Mouse (Mus musculus) erythroblast, embryonic 14.5 days (primary cell): ENCODE data around the gene Thnsl2. TPM values are rescaled to one million over a fixed set of nuclear protein-coding genes. Genes with fewer than 3 reads are reported as not detected.

ENCODE experiments used
- H3K27me3 ChIP-seq: 2 replicates; pipeline ENCODE4 v1.6.1; 2012; ENCODE audit warnings: inconsistent platforms; ENCODE audit not compliant: control insufficient read depth
- H3K36me3 ChIP-seq: 2 replicates; pipeline ENCODE4 v1.6.1; 2012; ENCODE audit warnings: mild to moderate bottlenecking, inconsistent platforms; ENCODE audit not compliant: control insufficient read depth
- H3K4me1 ChIP-seq: 2 replicates; pipeline ENCODE4 v1.6.1; 2012; ENCODE audit warnings: inconsistent platforms; ENCODE audit not compliant: control insufficient read depth
- H3K4me3 ChIP-seq: replicated peaks from 2 replicates; pipeline ENCODE3; 2012; ENCODE audit warnings: moderate library complexity, mild to moderate bottlenecking, inconsistent platforms
- H3K9me3 ChIP-seq: 2 replicates; pipeline ENCODE4 v1.6.1; 2012; ENCODE audit warnings: low read length, inconsistent platforms, mixed read lengths; ENCODE audit not compliant: control insufficient read depth
- GATA1 ChIP-seq: IDR thresholded peaks from 2 replicates; pipeline ENCODE4 v1.6.1; 2012; ENCODE audit warnings: low read length, inconsistent platforms, mixed read lengths
- TAL1 ChIP-seq: IDR thresholded peaks from 3 replicates; pipeline ENCODE4 v1.6.1; 2012; ENCODE audit warnings: low read length, inconsistent platforms, mixed read lengths
- polyA plus RNA-seq: library from polyadenylated mRNA; stranded (reverse); fragments of >175 nt; gene quantifications from 2 replicates; pipeline ENCODE4 v1.2.3, GENCODE M21; 2012

Gene Thnsl2
- polyA plus RNA-seq, 1 experiment, result not detected

DNA sequence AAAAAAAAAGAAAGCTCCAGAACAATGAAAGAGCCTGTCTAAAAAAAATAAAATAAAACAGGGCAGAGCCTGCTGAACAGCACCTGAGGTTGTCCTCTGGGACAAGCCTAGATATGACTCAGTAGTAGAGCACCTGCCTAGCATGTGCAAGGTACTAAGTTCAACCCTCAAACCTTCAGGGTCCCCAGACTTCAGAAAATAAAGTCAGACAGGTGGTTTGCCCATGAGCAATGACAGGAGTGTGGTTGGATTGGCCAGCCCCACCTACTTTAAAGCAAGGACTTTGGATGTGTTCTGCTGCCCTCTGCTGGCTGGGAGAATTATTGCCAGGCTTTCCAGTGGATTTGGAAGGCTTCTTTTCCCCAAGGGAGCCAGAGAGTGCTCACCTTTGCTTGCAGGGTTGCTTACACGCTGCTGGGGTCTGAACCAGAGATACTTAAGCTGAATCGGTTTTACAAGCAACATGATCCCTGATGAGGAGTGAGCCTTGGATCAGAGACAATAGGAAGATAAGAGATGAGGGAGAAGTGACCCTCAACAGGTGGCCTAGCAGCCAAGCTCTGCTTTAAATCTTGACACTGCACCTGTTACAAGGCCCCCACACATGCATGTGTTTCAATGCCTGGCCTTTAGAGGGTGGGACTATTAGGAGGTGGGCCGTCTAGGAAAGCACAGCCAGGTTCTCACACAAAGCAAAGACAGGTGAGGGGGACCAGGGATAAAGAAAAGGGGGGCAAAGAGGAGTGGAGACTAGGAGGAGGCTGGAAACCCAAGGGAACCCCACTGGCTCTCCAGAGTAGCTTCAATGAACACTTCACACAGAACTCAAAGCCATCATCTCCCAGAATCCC lies 19.0 kb downstream of the Thnsl2 start:
- Histone ChIP-seq H3K4me3 (no peak overlapping the region), H3K27me3 (no peaks in the 10 kb centered on the region), H3K36me3 (no peaks in the 10 kb centered on the region), H3K4me1 (no peaks in the 10 kb centered on the region), H3K9me3 (no peaks in the 10 kb centered on the region)
- TF ChIP-seq GATA1 (no peak), TAL1 (no peak)

GRCm38 (mm10) chr6:71119577-71120254 lies 24.5 kb downstream of the Thnsl2 start:
- Histone ChIP-seq H3K36me3 (no peaks in the 10 kb centered on the region), H3K9me3 (no peaks in the 10 kb centered on the region), H3K4me3 (no peak overlapping the region), H3K4me1 (no peaks in the 10 kb centered on the region), H3K27me3 (no peaks in the 10 kb centered on the region)
- TF ChIP-seq GATA1 (no peak), TAL1 (no peak)

DNA sequence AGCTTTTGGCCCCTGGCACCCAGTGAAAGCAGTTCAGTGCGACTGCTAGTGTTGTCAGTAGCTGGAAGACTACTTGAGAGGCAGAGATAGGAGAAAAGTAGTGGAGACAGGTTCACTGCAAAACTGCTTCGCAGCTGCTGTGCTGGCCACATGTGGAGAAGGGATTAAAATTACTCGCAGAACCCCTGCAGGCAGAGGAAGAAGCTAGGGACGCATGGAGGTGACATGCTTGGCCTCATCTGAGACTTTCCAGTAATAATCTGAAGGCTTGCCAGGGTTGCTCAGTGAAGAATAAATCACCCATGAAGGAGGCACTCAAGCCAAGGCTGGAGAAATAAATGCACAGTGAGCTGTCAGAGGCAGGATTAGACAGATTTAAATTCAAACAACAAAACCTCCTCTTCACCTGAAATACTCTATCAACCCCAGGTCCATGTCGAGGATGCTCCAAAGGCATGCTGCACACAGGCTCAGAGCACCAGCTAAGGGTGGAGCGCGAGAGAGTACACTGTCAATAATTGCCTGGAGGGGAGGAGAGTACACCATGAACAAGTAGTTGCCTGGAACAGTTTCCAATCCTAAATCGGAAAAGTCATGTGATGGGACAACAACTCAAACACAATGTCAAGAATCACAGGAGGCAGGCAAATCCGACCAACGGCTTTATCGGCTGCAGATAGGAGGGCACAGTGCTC lies 32.7 kb downstream of the Thnsl2 start:
- no peak overlapping the region for H3K4me3 ChIP-seq
- H3K9me3 ChIP-seq, result no peaks in the 10 kb centered on the region
- no peaks in the 10 kb centered on the region for H3K27me3 ChIP-seq
- H3K36me3 ChIP-seq, result no peaks in the 10 kb centered on the region
- H3K4me1 ChIP-seq, result no peaks in the 10 kb centered on the region
- TF ChIP-seq GATA1, result no peak
- TF ChIP-seq TAL1, result no peak

DNA sequence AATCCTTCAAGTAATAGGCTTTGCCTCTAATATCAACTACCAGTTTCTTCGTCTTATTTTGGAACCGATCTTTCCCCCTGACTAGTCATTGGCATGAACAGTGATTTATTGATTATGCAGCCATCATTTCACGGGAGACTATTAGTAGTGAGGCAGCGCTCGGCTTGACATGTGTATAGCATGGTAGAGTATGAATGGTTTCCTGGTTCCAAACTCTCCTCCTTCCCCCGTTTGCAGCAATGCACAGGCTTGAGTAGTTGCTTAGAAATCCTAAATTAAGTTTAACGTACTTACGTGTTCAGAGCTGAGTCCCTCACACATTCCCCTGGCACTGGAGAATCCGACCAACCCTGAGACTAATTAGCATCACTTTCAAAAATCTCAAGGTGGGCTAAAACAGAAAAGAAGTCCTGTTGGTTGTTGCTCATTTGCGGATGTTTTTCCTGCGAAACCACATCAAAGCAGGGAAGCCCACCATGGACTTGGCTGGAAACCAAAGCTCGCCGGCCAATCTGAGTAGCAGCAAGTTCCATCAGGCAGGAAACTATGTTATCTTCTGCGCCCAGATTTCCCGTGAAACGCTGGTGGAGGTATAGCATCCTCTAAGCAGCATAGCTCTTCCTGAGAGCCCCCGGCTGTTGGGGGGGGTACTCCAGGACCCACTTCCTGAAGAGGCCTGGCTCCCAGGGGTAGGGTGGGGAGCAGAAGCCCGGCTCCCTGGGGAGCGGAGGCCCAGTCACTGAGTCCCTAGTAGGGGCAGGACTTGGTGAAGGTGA lies 37.9 kb downstream of the Thnsl2 start:
- Histone ChIP-seq H3K9me3 (no peaks in the 10 kb centered on the region), H3K4me1 (no peaks in the 10 kb centered on the region), H3K4me3 (no peak overlapping the region), H3K36me3 (no peaks in the 10 kb centered on the region), H3K27me3 (no peaks in the 10 kb centered on the region)
- no peak for TF ChIP-seq GATA1
- TF ChIP-seq TAL1, result no peak

DNA sequence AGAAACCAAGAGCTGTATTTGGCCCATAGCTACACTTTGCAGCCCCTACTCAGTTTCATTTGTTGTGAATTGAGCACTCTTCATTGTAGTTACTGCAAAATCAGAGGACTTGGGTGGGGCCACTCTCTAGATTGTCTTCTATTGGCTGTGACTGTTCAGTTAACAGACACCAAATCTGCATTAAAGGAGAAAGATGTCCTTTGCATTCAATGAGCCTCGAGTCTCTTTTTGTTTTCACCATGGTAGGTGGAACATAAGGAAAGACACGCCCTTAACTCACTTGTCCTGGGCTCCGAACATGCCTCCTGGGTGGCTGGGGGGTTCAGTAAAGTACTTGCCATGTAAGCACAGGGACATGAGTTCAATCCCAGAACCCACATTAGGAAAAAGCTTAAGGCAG lies 48.1 kb downstream of the Thnsl2 start:
- no peaks in the 10 kb centered on the region for H3K27me3 ChIP-seq

GRCm38 (mm10) chr6:71094693-71095092 lies 49.5 kb downstream of the Thnsl2 start:
- H3K36me3 ChIP-seq, result no peaks in the 10 kb centered on the region
- no peak overlapping the region for H3K4me3 ChIP-seq
- TF ChIP-seq GATA1 (no peak), TAL1 (no peak)
- H3K9me3 ChIP-seq, result no peaks in the 10 kb centered on the region
- H3K4me1 ChIP-seq, result no peaks in the 10 kb centered on the region
- no peaks in the 10 kb centered on the region for H3K27me3 ChIP-seq

More for the DNA sequence above, 48.1 kb downstream of the Thnsl2 start:
- no peaks in the 10 kb centered on the region for H3K36me3 ChIP-seq
- TF ChIP-seq TAL1 (no peak), GATA1 (no peak)
- no peaks in the 10 kb centered on the region for H3K9me3 ChIP-seq
- H3K4me3 ChIP-seq, result no peak overlapping the region
- H3K4me1 ChIP-seq, result no peaks in the 10 kb centered on the region

GRCm38 (mm10) chr6:71093686-71094085 lies 50.6 kb downstream of the Thnsl2 start:
- TF ChIP-seq TAL1 (no peak), GATA1 (no peak)

DNA sequence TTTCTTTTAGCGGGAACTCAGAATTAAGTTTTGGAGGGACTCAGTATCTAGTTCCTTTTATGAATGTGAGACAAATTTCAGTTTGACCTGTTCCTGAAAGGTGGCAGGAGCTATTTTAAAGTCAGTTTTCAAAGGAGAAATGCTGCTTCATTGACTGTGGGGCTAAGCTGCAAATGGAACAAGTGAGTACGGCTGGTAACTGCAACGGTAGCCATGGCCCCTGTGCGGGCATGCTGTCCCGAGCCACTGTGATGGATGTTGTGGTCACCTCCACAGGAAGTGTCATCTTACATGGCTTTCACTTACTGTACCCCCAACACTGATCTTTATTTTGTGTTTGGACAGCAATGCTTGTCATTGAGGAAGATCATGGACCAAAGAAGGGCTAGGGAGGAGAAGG lies 53.8 kb downstream of the Thnsl2 start:
- no peak overlapping the region for H3K4me3 ChIP-seq
- H3K27me3 ChIP-seq, result no peaks in the 10 kb centered on the region
- TF ChIP-seq TAL1, result no peak
- no peak for TF ChIP-seq GATA1
- H3K9me3 ChIP-seq, result no peaks in the 10 kb centered on the region
- no peaks in the 10 kb centered on the region for H3K36me3 ChIP-seq
- no peaks in the 10 kb centered on the region for H3K4me1 ChIP-seq

More at GRCm38 (mm10) chr6:71093686-71094085, 50.6 kb downstream of the Thnsl2 start:
- no peaks in the 10 kb centered on the region for H3K4me1 ChIP-seq
- H3K36me3 ChIP-seq, result no peaks in the 10 kb centered on the region
- no peaks in the 10 kb centered on the region for H3K9me3 ChIP-seq
- no peaks in the 10 kb centered on the region for H3K27me3 ChIP-seq
- no peak overlapping the region for H3K4me3 ChIP-seq

DNA sequence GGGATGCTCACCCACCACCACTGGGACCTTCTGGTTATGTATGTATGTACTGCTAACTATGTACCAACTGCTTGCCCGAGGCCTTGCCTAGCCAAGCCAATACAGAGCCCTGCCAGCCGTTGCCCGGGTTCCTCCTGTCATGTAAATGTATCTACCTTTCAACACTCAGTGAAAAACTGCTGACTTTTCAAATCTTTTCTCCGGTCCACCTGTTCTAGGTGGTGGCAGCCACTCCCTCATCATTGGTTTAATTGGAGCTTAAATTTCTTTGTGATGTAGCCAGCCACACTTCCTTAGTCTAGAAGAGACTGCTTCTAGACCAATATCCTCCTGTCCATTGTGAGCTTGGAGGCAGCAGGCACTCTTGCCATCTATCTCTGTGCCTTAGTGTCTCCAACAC lies 54.5 kb downstream of the Thnsl2 start:
- Histone ChIP-seq H3K4me3 (no peak overlapping the region), H3K4me1 (no peaks in the 10 kb centered on the region), H3K9me3 (no peaks in the 10 kb centered on the region), H3K36me3 (no peaks in the 10 kb centered on the region), H3K27me3 (no peaks in the 10 kb centered on the region)
- TF ChIP-seq GATA1 (no peak), TAL1 (no peak)
